Mouse (Mus musculus): ENCODE results near the gene Gm21885. TPM values are rescaled to one million over a fixed set of nuclear protein-coding genes. Genes with fewer than 3 reads are reported as not detected.

The Gm21885 gene
- polyA plus RNA-seq, 1 experiment from 2014 or later: not detected

DNA sequence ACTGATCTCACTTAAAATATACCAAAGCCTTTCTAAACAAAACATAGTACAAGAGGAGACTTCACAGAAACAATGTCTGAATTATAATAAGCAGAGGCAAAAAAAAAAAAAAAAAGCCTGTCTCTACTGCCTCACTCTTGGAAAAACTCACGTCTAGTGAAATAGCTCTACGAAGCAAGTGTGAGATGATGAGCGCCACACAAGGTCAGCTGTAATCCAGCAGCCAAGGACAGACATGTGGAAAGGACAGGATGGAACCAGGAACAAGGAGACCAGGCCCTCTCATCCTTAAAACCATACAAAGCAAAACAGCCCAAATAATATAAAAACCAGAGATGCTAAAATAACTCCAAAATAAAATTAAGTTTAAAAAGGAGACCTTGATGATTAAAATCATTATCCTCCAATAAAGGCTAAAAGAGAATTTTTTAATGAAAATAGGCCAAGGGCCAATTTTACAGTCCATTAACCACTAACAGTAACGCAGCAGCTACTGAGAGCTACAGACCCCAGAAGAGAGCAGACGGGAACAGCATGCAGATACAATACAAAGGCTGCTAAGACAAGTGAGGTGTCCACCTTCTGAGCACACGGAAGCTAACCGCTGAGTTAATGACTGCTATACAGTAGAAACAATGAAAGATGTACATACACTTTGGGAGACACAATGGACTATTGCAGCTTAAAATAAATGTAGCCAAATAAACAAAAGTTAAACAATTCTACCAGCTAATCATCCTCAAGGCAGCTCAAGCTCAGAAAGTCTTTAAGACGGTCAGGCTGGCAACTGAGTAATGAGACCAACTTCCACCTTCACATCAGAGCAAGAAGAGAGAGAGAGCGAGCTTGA is 13.5 kb downstream of the Gm21885 start:
- H3K4me3 ChIP-seq (ENCODE audit: low read length): no peak overlapping the region
- no peak overlapping the region for H3K9ac ChIP-seq (ENCODE audit: low read length)
- no peak overlapping the region for H3K4me2 ChIP-seq (ENCODE audit: low read depth, low read length)
- no peak overlapping the region for H3K27ac ChIP-seq (ENCODE audit: low read length)
- H3K27me3 ChIP-seq (ENCODE audit: control insufficient read depth, insufficient read depth, low read length): no peaks in the 10 kb centered on the region
- ATAC-seq (replicated peaks; ENCODE audit: extremely low read depth, insufficient read depth, low FRiP score): no peak
- no peaks in the 10 kb centered on the region for H3K4me1 ChIP-seq (ENCODE audit: control insufficient read depth, insufficient read depth, low read length)
- 67% methylated on average over 9 of the region's 9 CpGs for WGBS
- no peaks in the 10 kb centered on the region for H3K9me3 ChIP-seq (replicated peaks; ENCODE audit: control insufficient read depth, low read length)
- H3K36me3 ChIP-seq (ENCODE audit: control insufficient read depth, insufficient read depth): peaks cover 71% of the 10 kb centered on the region

DNA sequence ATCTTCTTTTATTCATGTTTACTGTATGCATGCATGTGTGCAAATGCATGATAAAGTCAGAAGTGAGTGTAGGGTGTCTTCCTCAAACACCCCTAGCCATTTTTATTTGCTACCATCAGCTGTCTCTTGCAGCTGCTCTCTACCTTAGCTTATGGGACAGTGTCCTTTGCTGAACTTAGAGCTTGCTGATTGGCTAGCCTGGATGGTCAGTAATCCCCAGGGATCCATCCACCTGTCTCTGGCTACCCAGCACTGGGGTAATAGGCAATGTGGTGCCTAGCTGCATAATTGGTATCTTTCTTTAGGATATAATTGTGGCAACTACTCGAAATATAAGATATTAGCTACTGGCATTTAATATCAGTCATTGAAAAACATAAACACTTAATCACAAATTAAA is 31.1 kb downstream of the Gm21885 start:
- Histone ChIP-seq H3K9me3 (replicated peaks; ENCODE audit: control insufficient read depth, low read length) (no peaks in the 10 kb centered on the region), H3K9ac (ENCODE audit: low read length) (no peak overlapping the region), H3K4me3 (ENCODE audit: low read length) (no peak overlapping the region), H3K4me2 (ENCODE audit: low read depth, low read length) (no peak overlapping the region), H3K27me3 (ENCODE audit: control insufficient read depth, insufficient read depth, low read length) (no peaks in the 10 kb centered on the region), H3K4me1 (ENCODE audit: control insufficient read depth, insufficient read depth, low read length) (peaks cover 41% of the 10 kb centered on the region), H3K36me3 (ENCODE audit: control insufficient read depth, insufficient read depth) (no peaks in the 10 kb centered on the region), H3K27ac (ENCODE audit: low read length) (no peak overlapping the region)
- no peak for ATAC-seq (replicated peaks; ENCODE audit: extremely low read depth, insufficient read depth, low FRiP score)
- WGBS: 87% methylated on average over 1 of the region's 1 CpGs

DNA sequence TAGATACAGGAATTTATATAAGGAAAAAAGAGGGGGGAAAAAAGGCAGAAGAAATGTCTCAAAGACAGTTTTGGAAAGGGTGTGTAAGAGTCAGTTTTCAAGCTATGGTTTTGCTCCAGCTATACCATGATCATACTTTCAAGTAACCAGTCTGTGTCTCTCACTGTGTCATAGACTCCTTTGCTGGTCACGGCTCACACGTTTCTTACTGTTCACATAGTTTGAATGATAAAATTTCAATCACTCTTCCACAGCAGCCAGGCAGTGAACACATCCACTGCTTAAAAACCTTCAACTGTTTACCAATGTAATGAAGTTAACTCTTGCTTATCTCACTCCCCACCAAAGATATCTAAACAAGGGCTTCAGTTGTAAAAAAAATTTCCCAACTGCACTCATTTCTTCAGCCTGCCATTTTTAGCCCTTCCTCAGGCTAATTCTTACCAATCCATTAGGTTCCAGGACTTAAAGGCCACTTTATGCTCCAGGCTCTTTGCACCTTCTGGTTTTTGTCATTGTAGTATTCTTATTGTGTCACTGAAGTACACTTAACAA is 32.5 kb downstream of the Gm21885 start:
- no peak overlapping the region for H3K4me2 ChIP-seq (ENCODE audit: low read depth, low read length)
- H3K9ac ChIP-seq (ENCODE audit: low read length): no peak overlapping the region
- no peaks in the 10 kb centered on the region for H3K27me3 ChIP-seq (ENCODE audit: control insufficient read depth, insufficient read depth, low read length)
- ATAC-seq (replicated peaks; ENCODE audit: extremely low read depth, insufficient read depth, low FRiP score): no peak
- 35% methylated on average over 2 of the region's 2 CpGs for WGBS
- H3K27ac ChIP-seq (ENCODE audit: low read length): peak overlapping the region; percentile 1; the same call in 1 of the 2 replicates
- H3K36me3 ChIP-seq (ENCODE audit: control insufficient read depth, insufficient read depth): peaks cover 2% of the 10 kb centered on the region; the same call in 1 of the 2 replicates
- H3K4me1 ChIP-seq (ENCODE audit: control insufficient read depth, insufficient read depth, low read length): peaks cover 50% of the 10 kb centered on the region
- H3K9me3 ChIP-seq (replicated peaks; ENCODE audit: control insufficient read depth, low read length): no peaks in the 10 kb centered on the region
- no peak overlapping the region for H3K4me3 ChIP-seq (ENCODE audit: low read length)

DNA sequence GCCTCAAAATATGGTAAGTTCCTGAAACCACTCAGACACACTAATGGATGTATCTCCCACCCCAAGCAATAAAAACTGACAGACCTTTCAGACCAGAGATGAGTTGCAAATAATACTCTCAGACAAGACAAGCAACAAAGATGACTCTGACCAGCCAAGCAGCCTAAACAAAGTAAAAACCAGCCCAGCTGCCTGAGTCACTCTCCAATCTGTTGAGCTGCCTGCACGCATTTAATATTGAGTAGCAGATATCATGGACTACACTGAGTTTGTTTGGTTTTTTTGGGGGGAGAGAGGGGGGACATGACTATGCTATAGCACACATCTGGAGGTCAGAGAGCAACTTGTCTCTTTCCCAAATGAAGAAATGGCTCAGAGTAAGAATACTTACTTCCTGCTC is 33.6 kb downstream of the Gm21885 start:
- Histone ChIP-seq H3K9ac (ENCODE audit: low read length) (no peak overlapping the region), H3K4me1 (ENCODE audit: control insufficient read depth, insufficient read depth, low read length) (peaks cover 60% of the 10 kb centered on the region), H3K27me3 (ENCODE audit: control insufficient read depth, insufficient read depth, low read length) (no peaks in the 10 kb centered on the region), H3K36me3 (ENCODE audit: control insufficient read depth, insufficient read depth) (peaks cover 2% of the 10 kb centered on the region; the same call in 1 of the 2 replicates), H3K27ac (ENCODE audit: low read length) (0 out of 2 replicates have a peak overlapping the region, but pooled peaks have one; percentile 2), H3K9me3 (replicated peaks; ENCODE audit: control insufficient read depth, low read length) (no peaks in the 10 kb centered on the region), H3K4me2 (ENCODE audit: low read depth, low read length) (no peak overlapping the region), H3K4me3 (ENCODE audit: low read length) (no peak overlapping the region)
- ATAC-seq (replicated peaks; ENCODE audit: extremely low read depth, insufficient read depth, low FRiP score): no peak
- 52% methylated on average over 1 of the region's 1 CpGs for WGBS

DNA sequence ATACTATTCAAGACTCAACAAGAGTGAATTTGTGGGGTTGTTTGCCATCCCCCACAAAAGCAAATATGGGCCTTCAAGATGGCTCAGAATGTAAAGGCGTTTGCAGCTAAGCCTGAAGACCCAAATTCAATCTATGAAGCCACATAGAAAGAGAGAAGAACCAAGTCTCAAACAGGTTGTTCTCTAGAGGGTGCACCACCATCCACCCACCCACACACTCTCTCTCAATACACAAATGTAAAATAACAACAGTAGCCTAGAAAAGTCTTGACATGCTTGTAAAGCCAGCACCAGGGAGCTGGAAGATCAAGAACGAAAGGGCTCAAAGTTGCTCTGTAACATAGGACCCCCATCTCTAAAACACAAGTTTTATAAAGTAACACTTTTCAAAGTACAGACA is 34.9 kb downstream of the Gm21885 start:
- Histone ChIP-seq H3K4me2 (ENCODE audit: low read depth, low read length) (no peak overlapping the region), H3K27ac (ENCODE audit: low read length) (no peak overlapping the region)

DNA sequence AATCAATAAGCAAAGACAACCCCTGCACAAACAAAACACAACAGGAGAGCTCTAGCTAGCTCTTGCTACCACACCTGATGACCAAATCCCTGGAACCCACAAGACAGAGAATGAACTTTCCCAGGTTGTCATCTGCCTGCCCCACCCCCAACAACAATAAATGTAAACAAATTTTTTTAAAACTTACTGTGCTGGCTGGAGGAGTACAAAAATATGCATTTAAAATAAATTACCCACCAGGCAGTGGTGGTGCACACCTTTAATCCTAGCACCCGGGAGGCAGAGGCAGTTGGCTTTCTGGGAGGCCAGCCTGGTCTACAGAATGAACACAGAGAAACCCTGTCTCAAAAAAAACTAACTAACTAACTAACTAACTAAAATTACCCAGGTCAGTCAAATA is 35.3 kb downstream of the Gm21885 start:
- no peak for ATAC-seq (replicated peaks; ENCODE audit: extremely low read depth, insufficient read depth, low FRiP score)
- Histone ChIP-seq H3K9ac (ENCODE audit: low read length) (no peak overlapping the region), H3K4me3 (ENCODE audit: low read length) (no peak overlapping the region), H3K36me3 (ENCODE audit: control insufficient read depth, insufficient read depth) (peaks cover 2% of the 10 kb centered on the region; the same call in 1 of the 2 replicates), H3K27me3 (ENCODE audit: control insufficient read depth, insufficient read depth, low read length) (no peaks in the 10 kb centered on the region), H3K27ac (ENCODE audit: low read length) (no peak overlapping the region), H3K4me2 (ENCODE audit: low read depth, low read length) (no peak overlapping the region), H3K9me3 (replicated peaks; ENCODE audit: control insufficient read depth, low read length) (no peaks in the 10 kb centered on the region), H3K4me1 (ENCODE audit: control insufficient read depth, insufficient read depth, low read length) (peaks cover 62% of the 10 kb centered on the region)
- WGBS: 79% methylated on average over 1 of the region's 1 CpGs

More for the DNA sequence above, 34.9 kb downstream of the Gm21885 start:
- no peak overlapping the region for H3K4me3 ChIP-seq (ENCODE audit: low read length)
- no peak for ATAC-seq (replicated peaks; ENCODE audit: extremely low read depth, insufficient read depth, low FRiP score)
- no peak overlapping the region for H3K9ac ChIP-seq (ENCODE audit: low read length)
- H3K36me3 ChIP-seq (ENCODE audit: control insufficient read depth, insufficient read depth): peaks cover 2% of the 10 kb centered on the region; the same call in 1 of the 2 replicates
- H3K9me3 ChIP-seq (replicated peaks; ENCODE audit: control insufficient read depth, low read length): no peaks in the 10 kb centered on the region
- no peaks in the 10 kb centered on the region for H3K27me3 ChIP-seq (ENCODE audit: control insufficient read depth, insufficient read depth, low read length)
- peaks cover 62% of the 10 kb centered on the region for H3K4me1 ChIP-seq (ENCODE audit: control insufficient read depth, insufficient read depth, low read length)
- WGBS: 74% methylated on average over 2 of the region's 2 CpGs

DNA sequence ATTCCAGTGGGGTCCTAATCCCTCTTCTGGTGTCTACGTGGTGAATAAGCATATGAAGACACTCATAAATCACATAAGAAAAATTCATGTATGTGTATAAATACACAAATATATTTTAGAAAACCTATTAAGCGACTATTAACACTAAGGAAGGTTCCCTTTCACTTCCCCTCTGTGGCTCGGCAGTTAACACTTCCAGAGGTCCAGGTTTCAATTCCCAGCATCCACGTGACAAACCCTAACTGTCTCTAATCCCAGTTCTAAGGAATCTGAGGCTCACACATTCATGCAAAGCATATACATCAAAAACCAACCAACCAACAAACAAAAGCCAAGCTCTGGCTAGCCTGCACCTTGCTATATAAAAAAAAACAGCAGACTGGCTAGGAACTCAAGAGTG is 35.8 kb downstream of the Gm21885 start:
- Histone ChIP-seq H3K9ac (ENCODE audit: low read length) (no peak overlapping the region; the same call in 1 of the 2 replicates), H3K4me1 (ENCODE audit: control insufficient read depth, insufficient read depth, low read length) (peaks cover 64% of the 10 kb centered on the region), H3K27ac (ENCODE audit: low read length) (no peak overlapping the region), H3K4me2 (ENCODE audit: low read depth, low read length) (no peak overlapping the region), H3K4me3 (ENCODE audit: low read length) (no peak overlapping the region), H3K27me3 (ENCODE audit: control insufficient read depth, insufficient read depth, low read length) (no peaks in the 10 kb centered on the region), H3K36me3 (ENCODE audit: control insufficient read depth, insufficient read depth) (peaks cover 2% of the 10 kb centered on the region; the same call in 1 of the 2 replicates), H3K9me3 (replicated peaks; ENCODE audit: control insufficient read depth, low read length) (no peaks in the 10 kb centered on the region)
- 59% methylated on average over 4 of the region's 4 CpGs for WGBS
- no peak for ATAC-seq (replicated peaks; ENCODE audit: extremely low read depth, insufficient read depth, low FRiP score)

DNA sequence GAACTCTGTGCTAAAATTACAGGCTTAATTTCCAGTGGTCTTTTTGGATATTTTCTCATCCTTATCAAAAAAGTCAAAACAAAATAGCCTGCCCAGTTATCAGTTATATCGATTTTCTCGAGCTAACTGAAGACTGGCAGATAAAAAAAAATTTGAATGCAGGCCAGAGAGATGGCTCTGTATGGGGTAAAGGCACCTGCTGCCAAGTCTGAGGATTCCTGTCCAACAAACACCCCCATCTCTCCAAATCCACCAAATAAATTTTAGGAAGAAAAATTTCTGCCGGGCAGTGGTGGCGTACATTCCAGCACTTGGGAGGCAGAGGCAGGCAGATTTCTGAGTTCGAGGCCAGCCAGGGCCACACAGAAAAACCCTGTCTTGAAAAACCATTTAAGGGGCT is 36.4 kb downstream of the Gm21885 start:
- peaks cover 2% of the 10 kb centered on the region; the same call in 1 of the 2 replicates for H3K36me3 ChIP-seq (ENCODE audit: control insufficient read depth, insufficient read depth)
- H3K9ac ChIP-seq (ENCODE audit: low read length): no peak overlapping the region; the same call in 1 of the 2 replicates
- ATAC-seq (replicated peaks; ENCODE audit: extremely low read depth, insufficient read depth, low FRiP score): no peak
- H3K27ac ChIP-seq (ENCODE audit: low read length): no peak overlapping the region
- 64% methylated on average over 5 of the region's 5 CpGs for WGBS
- no peak overlapping the region for H3K4me2 ChIP-seq (ENCODE audit: low read depth, low read length)
- H3K4me3 ChIP-seq (ENCODE audit: low read length): no peak overlapping the region
- H3K27me3 ChIP-seq (ENCODE audit: control insufficient read depth, insufficient read depth, low read length): no peaks in the 10 kb centered on the region
- H3K9me3 ChIP-seq (replicated peaks; ENCODE audit: control insufficient read depth, low read length): no peaks in the 10 kb centered on the region
- H3K4me1 ChIP-seq (ENCODE audit: control insufficient read depth, insufficient read depth, low read length): peaks cover 66% of the 10 kb centered on the region
